Mouse (Mus musculus): ENCODE results near the gene Hus1.

Gene Hus1

GRCm38 (mm10) chr11:9010853-9011339 lies at the start of gene Hus1:
Gene Hus1 (minus strand): TSS chr11:9011191.
- peak; percentile 78 to 82 for DNase-seq

- no peak for DNase-seq
Measured at GRCm38 (mm10) chr11:9060484-9060883, 49.5 kb upstream of the Hus1 start.

GRCm38 (mm10) chr11:9060029-9060428 lies 49.0 kb upstream of the Hus1 start:
- DNase-seq, result no peak

GRCm38 (mm10) chr11:9057711-9058110 lies 46.7 kb upstream of the Hus1 start:
- DNase-seq, result no peak

- no peak for DNase-seq
Measured at GRCm38 (mm10) chr11:9056937-9057336, 45.9 kb upstream of the Hus1 start.

GRCm38 (mm10) chr11:9051895-9052294 lies 40.9 kb upstream of the Hus1 start:
- no peak for DNase-seq

GRCm38 (mm10) chr11:9050241-9050640 lies 39.2 kb upstream of the Hus1 start:
- DNase-seq, result no peak

GRCm38 (mm10) chr11:9048703-9049060 lies 37.7 kb upstream of the Hus1 start, which contains the start of gene Sun3:
Gene Sun3 (minus strand): TSS chr11:9048991.
- peak; percentile 1 to 8 for DNase-seq

- DNase-seq, result peak; percentile 53 to 71
Measured at GRCm38 (mm10) chr11:9048011-9048702, 37.2 kb upstream of the Hus1 start, which contains the start of gene Gm11992. Gene Gm11992 (plus strand): TSS chr11:9048594.

GRCm38 (mm10) chr11:9047044-9047443 lies 36.1 kb upstream of the Hus1 start:
- DNase-seq, result no peak

GRCm38 (mm10) chr11:9046546-9046945 lies 35.6 kb upstream of the Hus1 start:
- no peak for DNase-seq

GRCm38 (mm10) chr11:9031530-9031929 lies 20.5 kb upstream of the Hus1 start:
- DNase-seq, result no peak

GRCm38 (mm10) chr11:9025211-9025610 lies 14.2 kb upstream of the Hus1 start:
- no peak for DNase-seq

GRCm38 (mm10) chr11:9024782-9025181 lies 13.8 kb upstream of the Hus1 start:
- DNase-seq, result no peak

GRCm38 (mm10) chr11:9020207-9020606 lies 9.2 kb upstream of the Hus1 start:
- DNase-seq, result no peak

GRCm38 (mm10) chr11:9018491-9019267 lies 7.7 kb upstream of the Hus1 start:
- no peak for DNase-seq

GRCm38 (mm10) chr11:9014740-9015139 lies 3.7 kb upstream of the Hus1 start:
- no peak for DNase-seq

- no peak for DNase-seq
Measured at GRCm38 (mm10) chr11:9011348-9011747, 357 bp upstream of the Hus1 start.

- DNase-seq, result peak in 1 of 2 experiments; percentile 24
Measured at GRCm38 (mm10) chr11:9010416-9010815, 575 bp downstream of the Hus1 start.

- DNase-seq, result no peak
Measured at GRCm38 (mm10) chr11:9008761-9009160, 2.2 kb downstream of the Hus1 start.

- DNase-seq, result no peak
Measured at GRCm38 (mm10) chr11:8988084-8988483, 22.9 kb downstream of the Hus1 start.

GRCm38 (mm10) chr11:8986058-8986457 lies 24.9 kb downstream of the Hus1 start:
- no peak for DNase-seq

- DNase-seq, result peak; percentile 50 to 64
Measured at GRCm38 (mm10) chr11:8983237-8983861, 27.6 kb downstream of the Hus1 start.

- no peak for DNase-seq
Measured at GRCm38 (mm10) chr11:8978154-8978553, 32.8 kb downstream of the Hus1 start.

Measured in thymus, postnatal 36 days (tissue).